Mouse (Mus musculus) C2C12 (cell line): ENCODE results near the gene Etfa.

Source experiments
- CEBPB ChIP-seq: IDR thresholded peaks from one replicate; pipeline ENCODE4 v1.6.1; 2011; ENCODE audit warnings: low read depth, mild to moderate bottlenecking, control low read depth, moderate library complexity
- CTCF ChIP-seq: IDR thresholded peaks from one replicate; pipeline ENCODE4 v1.5.1; 2011; ENCODE audit not compliant: control insufficient read depth, insufficient read depth, insufficient read length
- MYOD1 ChIP-seq: IDR thresholded peaks from one replicate; pipeline ENCODE4 v1.6.1; 2011; ENCODE audit warnings: low read depth; ENCODE audit not compliant: control insufficient read depth, insufficient read length
- MYOG ChIP-seq: IDR thresholded peaks from one replicate; pipeline ENCODE4 v1.6.1; 2011; ENCODE audit not compliant: control insufficient read depth, insufficient read length; ENCODE audit errors: extremely low read depth
- USF1 ChIP-seq: IDR thresholded peaks from one replicate; pipeline ENCODE4 v1.6.1; 2011; ENCODE audit warnings: low read depth, mild to moderate bottlenecking, control low read depth, moderate library complexity

- TF ChIP-seq CTCF = no peak
- TF ChIP-seq USF1 = no peak
- TF ChIP-seq MYOD1 = no peak
- no peak for TF ChIP-seq MYOG
- TF ChIP-seq CEBPB = no peak
These were observed 86.7 kb downstream of the Etfa start for GRCm38 (mm10) chr9:55425271-55425810.
